Mouse (Mus musculus) heart, embryonic 15.5 days (tissue): ENCODE measurements around the gene 4930402H24Rik. TPM values are rescaled to one million over a fixed set of nuclear protein-coding genes. Genes with fewer than 3 reads are reported as not detected.

Experiments used
- ATAC-seq: fragments of 200-750 bp; cut with Nextera tagmentation; replicated peaks from 2 replicates; pipeline ENCODE4 v1.8.0; 2017; ENCODE audit warnings: low read depth, moderate TSS enrichment; ENCODE audit not compliant: insufficient number of reproducible peaks, insufficient read depth, low FRiP score
- H3K27ac ChIP-seq: fragments of 300-500 bp; sonication (generic); 2 replicates; pipeline ENCODE4 v1.5.1; 2015; ENCODE audit warnings: mild to moderate bottlenecking, inconsistent platforms
- H3K27me3 ChIP-seq: fragments of 300-500 bp; sonication (generic); 2 replicates; pipeline ENCODE4 v1.6.1; 2015; ENCODE audit warnings: inconsistent platforms
- H3K36me3 ChIP-seq: fragments of 300-500 bp; sonication (generic); 2 replicates; pipeline ENCODE4 v1.6.1; 2015; ENCODE audit warnings: mild to moderate bottlenecking, inconsistent platforms
- H3K4me1 ChIP-seq: fragments of 300-500 bp; sonication (generic); replicated peaks from 2 replicates; pipeline ENCODE4 v1.6.1; 2015; ENCODE audit warnings: inconsistent platforms
- H3K4me2 ChIP-seq: fragments of 300-500 bp; sonication (generic); 2 replicates; pipeline ENCODE4 v1.6.1; 2015; ENCODE audit warnings: inconsistent platforms, mild to moderate bottlenecking, moderate library complexity
- H3K4me3 ChIP-seq: fragments of 300-500 bp; sonication (generic); 2 replicates; pipeline ENCODE4 v1.5.1; 2015; ENCODE audit warnings: mild to moderate bottlenecking, inconsistent platforms
- H3K9ac ChIP-seq: fragments of 300-500 bp; sonication (generic); 2 replicates; pipeline ENCODE4 v1.6.1; 2015; ENCODE audit warnings: mild to moderate bottlenecking, inconsistent platforms
- H3K9me3 ChIP-seq: fragments of 300-500 bp; sonication (generic); replicated peaks from 2 replicates; pipeline ENCODE4 v1.6.1; 2016; ENCODE audit warnings: inconsistent platforms
- WGBS: fragments of 180-500 bp; shearing (Covaris S2); methylation state at CpG from one replicate; pipeline ENCODE4 v1.1.7; 2015; ENCODE audit warnings: mixed read lengths; 5-methylcytosine and 5-hydroxymethylcytosine counted together
- polyA plus RNA-seq: library from polyadenylated mRNA; unstranded; fragments of >200 nt; fragmentation: Nextera tagmentation; extraction: Ambion mirVana; gene quantifications from 2 replicates; pipeline ENCODE4 v1.2.1, GENCODE M21; 2015

The 4930402H24Rik gene
- polyA plus RNA-seq, 1 experiment from 2014 or later: 50.9 TPM

- peaks cover 67% of the 10 kb centered on the region for H3K36me3 ChIP-seq
- H3K4me1 ChIP-seq: no peaks in the 10 kb centered on the region
- H3K9me3 ChIP-seq: no peaks in the 10 kb centered on the region
- no peak overlapping the region for H3K9ac ChIP-seq
- H3K27me3 ChIP-seq: no peaks in the 10 kb centered on the region
- ATAC-seq: no peak
- WGBS: 95% methylated on average over 3 of the region's 3 CpGs
- H3K4me3 ChIP-seq: no peak overlapping the region
- H3K4me2 ChIP-seq: no peak overlapping the region
- no peak overlapping the region for H3K27ac ChIP-seq
Observed at GRCm38 (mm10) chr2:130805146-130805545, 101.1 kb downstream of the 4930402H24Rik start.

GRCm38 (mm10) chr2:130803706-130804105 lies 102.5 kb downstream of the 4930402H24Rik start:
- Histone ChIP-seq H3K9me3 (no peaks in the 10 kb centered on the region), H3K27ac (no peak overlapping the region), H3K4me2 (no peak overlapping the region), H3K4me3 (no peak overlapping the region), H3K36me3 (peaks cover 53% of the 10 kb centered on the region), H3K4me1 (no peaks in the 10 kb centered on the region), H3K27me3 (no peaks in the 10 kb centered on the region), H3K9ac (no peak overlapping the region)
- no peak for ATAC-seq
- 70% methylated on average over 25 of the region's 25 CpGs for WGBS

GRCm38 (mm10) chr2:130795731-130796130 lies 110.5 kb downstream of the 4930402H24Rik start:
- Histone ChIP-seq H3K9me3 (no peaks in the 10 kb centered on the region), H3K4me3 (no peak overlapping the region), H3K27me3 (no peaks in the 10 kb centered on the region), H3K4me2 (no peak overlapping the region), H3K4me1 (no peaks in the 10 kb centered on the region), H3K36me3 (peaks cover 39% of the 10 kb centered on the region), H3K27ac (no peak overlapping the region), H3K9ac (no peak overlapping the region)
- WGBS: 86% methylated on average over 8 of the region's 8 CpGs
- ATAC-seq: no peak

- Histone ChIP-seq H3K27me3 (no peaks in the 10 kb centered on the region), H3K4me1 (no peaks in the 10 kb centered on the region), H3K4me3 (no peak overlapping the region), H3K27ac (no peak overlapping the region), H3K9ac (no peak overlapping the region), H3K9me3 (no peaks in the 10 kb centered on the region), H3K36me3 (peaks cover 57% of the 10 kb centered on the region), H3K4me2 (no peak overlapping the region)
- 94% methylated on average over 7 of the region's 7 CpGs for WGBS
- no peak for ATAC-seq
Observed at GRCm38 (mm10) chr2:130791722-130792121, 114.5 kb downstream of the 4930402H24Rik start.

GRCm38 (mm10) chr2:130789642-130790041 lies 116.6 kb downstream of the 4930402H24Rik start:
- Histone ChIP-seq H3K4me2 (no peak overlapping the region), H3K9me3 (no peaks in the 10 kb centered on the region), H3K27me3 (no peaks in the 10 kb centered on the region), H3K36me3 (peaks cover 73% of the 10 kb centered on the region), H3K9ac (no peak overlapping the region), H3K4me3 (no peak overlapping the region), H3K27ac (no peak overlapping the region), H3K4me1 (no peaks in the 10 kb centered on the region)
- no peak for ATAC-seq
- 90% methylated on average over 6 of the region's 6 CpGs for WGBS

GRCm38 (mm10) chr2:130789039-130789438 lies 117.2 kb downstream of the 4930402H24Rik start:
- H3K27me3 ChIP-seq: no peaks in the 10 kb centered on the region
- peaks cover 78% of the 10 kb centered on the region for H3K36me3 ChIP-seq
- no peak overlapping the region for H3K4me3 ChIP-seq
- no peak overlapping the region for H3K27ac ChIP-seq
- H3K4me1 ChIP-seq: no peaks in the 10 kb centered on the region
- H3K9ac ChIP-seq: no peak overlapping the region
- WGBS: 82% methylated on average over 8 of the region's 8 CpGs
- no peak overlapping the region for H3K4me2 ChIP-seq
- no peak for ATAC-seq
- H3K9me3 ChIP-seq: no peaks in the 10 kb centered on the region

- no peak overlapping the region for H3K27ac ChIP-seq
- H3K36me3 ChIP-seq: peaks cover 88% of the 10 kb centered on the region
- H3K4me1 ChIP-seq: no peaks in the 10 kb centered on the region
- H3K9me3 ChIP-seq: no peaks in the 10 kb centered on the region
- H3K4me3 ChIP-seq: no peak overlapping the region
- no peak for ATAC-seq
- no peaks in the 10 kb centered on the region for H3K27me3 ChIP-seq
- H3K9ac ChIP-seq: no peak overlapping the region
- WGBS: 61% methylated on average over 3 of the region's 3 CpGs
- H3K4me2 ChIP-seq: no peak overlapping the region
Observed at GRCm38 (mm10) chr2:130784939-130785338, 121.3 kb downstream of the 4930402H24Rik start.

- Histone ChIP-seq H3K4me1 (no peaks in the 10 kb centered on the region), H3K27ac (no peak overlapping the region), H3K27me3 (no peaks in the 10 kb centered on the region), H3K9me3 (no peaks in the 10 kb centered on the region), H3K36me3 (peaks cover 85% of the 10 kb centered on the region), H3K4me2 (no peak overlapping the region), H3K9ac (no peak overlapping the region), H3K4me3 (no peak overlapping the region)
- 76% methylated on average over 2 of the region's 2 CpGs for WGBS
- ATAC-seq: no peak
Observed at GRCm38 (mm10) chr2:130780615-130781303, 125.4 kb downstream of the 4930402H24Rik start.

- 62% methylated on average over 1 of the region's 1 CpGs for WGBS
- H3K36me3 ChIP-seq: peaks cover 86% of the 10 kb centered on the region
Observed at GRCm38 (mm10) chr2:130779935-130780334, 126.3 kb downstream of the 4930402H24Rik start.

GRCm38 (mm10) chr2:130776610-130777009 lies 129.6 kb downstream of the 4930402H24Rik start:
- no peaks in the 10 kb centered on the region for H3K9me3 ChIP-seq
- no peak overlapping the region for H3K4me2 ChIP-seq
- no peak overlapping the region for H3K27ac ChIP-seq
- peak; percentile 62; the same call in 1 of the 2 replicates for ATAC-seq
- WGBS: 75% methylated on average over 7 of the region's 7 CpGs
- no peaks in the 10 kb centered on the region for H3K27me3 ChIP-seq
- H3K4me3 ChIP-seq: no peak overlapping the region
- H3K9ac ChIP-seq: no peak overlapping the region
- H3K36me3 ChIP-seq: peaks cover 84% of the 10 kb centered on the region
- no peaks in the 10 kb centered on the region for H3K4me1 ChIP-seq

More at GRCm38 (mm10) chr2:130779935-130780334, 126.3 kb downstream of the 4930402H24Rik start:
- H3K4me3 ChIP-seq: no peak overlapping the region
- no peak overlapping the region for H3K27ac ChIP-seq
- H3K9me3 ChIP-seq: no peaks in the 10 kb centered on the region
- ATAC-seq: no peak
- H3K4me2 ChIP-seq: no peak overlapping the region
- H3K27me3 ChIP-seq: no peaks in the 10 kb centered on the region
- no peak overlapping the region for H3K9ac ChIP-seq
- no peaks in the 10 kb centered on the region for H3K4me1 ChIP-seq

GRCm38 (mm10) chr2:130767483-130767882 lies 138.7 kb downstream of the 4930402H24Rik start:
- Histone ChIP-seq H3K4me3 (no peak overlapping the region), H3K4me2 (no peak overlapping the region), H3K27me3 (no peaks in the 10 kb centered on the region), H3K9me3 (no peaks in the 10 kb centered on the region), H3K4me1 (0 out of 2 replicates have a peak, but pooled peaks cover 3% of the 10 kb centered on the region), H3K36me3 (peaks cover 90% of the 10 kb centered on the region), H3K9ac (no peak overlapping the region), H3K27ac (no peak overlapping the region)
- 61% methylated on average over 2 of the region's 2 CpGs for WGBS
- ATAC-seq: no peak

GRCm38 (mm10) chr2:130765396-130765795 lies 140.8 kb downstream of the 4930402H24Rik start:
- ATAC-seq: no peak
- no peaks in the 10 kb centered on the region for H3K27me3 ChIP-seq
- H3K36me3 ChIP-seq: peaks cover 87% of the 10 kb centered on the region
- WGBS: 65% methylated on average over 3 of the region's 3 CpGs
- H3K4me1 ChIP-seq: 0 out of 2 replicates have a peak, but pooled peaks cover 3% of the 10 kb centered on the region
- H3K9me3 ChIP-seq: no peaks in the 10 kb centered on the region
- H3K27ac ChIP-seq: no peak overlapping the region; the same call in 1 of the 2 replicates
- no peak overlapping the region for H3K4me3 ChIP-seq
- H3K9ac ChIP-seq: no peak overlapping the region
- no peak overlapping the region for H3K4me2 ChIP-seq
